Mouse (Mus musculus): ENCODE measurements around the gene Slc16a1.
"Not testable (repeated sequence)": the region's sequence is repeated elsewhere in the genome, so short reads cannot be mapped to it uniquely, and the experiment has no call there.

The Slc16a1 gene

DNA sequence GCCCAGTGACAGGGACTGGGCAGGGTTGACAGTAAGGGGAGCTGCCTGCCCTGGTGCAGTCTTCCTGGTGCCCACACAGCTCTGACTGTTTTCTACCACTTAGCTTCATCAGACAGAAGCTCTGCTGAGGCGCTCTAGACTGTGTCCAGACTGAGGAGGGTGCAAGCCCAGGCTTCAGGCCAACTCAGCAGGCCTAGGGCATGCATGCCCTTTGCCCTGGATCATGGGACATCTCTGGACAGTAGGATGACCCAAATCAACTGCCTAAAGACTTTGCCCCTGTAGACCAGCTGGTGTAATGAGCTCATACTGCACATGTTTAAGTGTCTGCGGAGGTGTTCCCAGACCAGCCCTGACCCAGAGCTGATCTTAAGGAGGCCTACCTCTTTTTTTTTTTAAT is 39.3 kb downstream of the Slc16a1 start:
- DNase-seq = no peak

DNA sequence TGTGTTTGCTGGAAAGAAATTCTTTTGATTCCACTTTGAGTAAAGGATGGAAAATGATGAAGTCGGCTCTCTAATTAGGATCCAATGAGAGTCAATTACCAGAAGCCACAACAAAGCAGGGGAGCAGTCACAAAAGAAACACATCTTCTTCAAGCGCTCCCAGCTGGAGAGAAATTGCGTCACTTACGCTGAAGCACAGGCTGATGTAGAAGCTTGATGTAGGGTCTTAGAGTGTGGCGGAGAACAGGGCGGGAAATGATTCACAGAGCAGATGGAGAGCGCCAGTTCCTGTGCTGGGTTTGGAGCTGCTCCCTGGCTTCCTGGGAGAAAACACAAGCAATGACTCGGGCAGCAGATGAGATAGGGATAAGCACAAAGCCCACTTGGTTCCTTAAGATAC is 40.4 kb downstream of the Slc16a1 start:
- DNase-seq = no peak

DNA sequence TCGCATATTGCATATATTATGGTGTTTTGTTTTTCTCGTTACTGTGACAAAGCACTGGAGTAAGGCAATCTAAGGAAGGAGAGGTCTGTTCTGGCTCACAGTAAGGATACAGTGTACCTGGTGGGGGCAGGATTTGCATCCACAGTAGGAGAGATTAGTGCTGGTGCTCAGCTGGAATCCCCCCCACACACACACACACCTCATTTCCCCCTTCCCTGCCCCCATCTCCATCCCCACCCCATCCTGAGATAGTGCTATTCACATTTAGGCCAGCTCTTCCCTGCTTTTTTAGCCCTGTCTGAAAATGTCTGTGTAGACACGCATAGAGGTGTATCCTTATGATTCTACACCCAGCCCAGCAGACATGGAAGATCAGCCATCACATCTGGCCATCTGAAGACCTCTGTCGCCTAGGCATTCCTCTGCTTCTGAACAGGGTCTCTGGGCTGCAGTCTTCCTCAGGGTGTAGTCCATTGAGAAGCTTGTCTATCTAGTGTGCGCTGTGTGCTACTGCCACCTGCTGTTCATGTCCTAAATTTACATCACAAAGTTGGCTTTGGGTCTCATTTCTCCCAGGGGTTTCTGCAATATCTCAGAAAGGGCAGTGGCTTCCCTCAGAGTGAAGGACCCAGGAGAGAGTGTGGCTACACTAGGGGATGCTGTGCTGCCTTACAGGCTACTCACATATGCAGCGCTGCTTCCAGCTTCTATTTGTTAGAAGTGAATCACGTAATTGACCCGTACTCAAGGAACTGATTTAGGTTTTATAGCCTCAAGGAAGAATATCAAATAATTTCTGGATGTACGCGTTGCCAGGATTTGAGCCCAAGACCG is 44.4 kb downstream of the Slc16a1 start:
- DNase-seq = peak; percentile 49

DNA sequence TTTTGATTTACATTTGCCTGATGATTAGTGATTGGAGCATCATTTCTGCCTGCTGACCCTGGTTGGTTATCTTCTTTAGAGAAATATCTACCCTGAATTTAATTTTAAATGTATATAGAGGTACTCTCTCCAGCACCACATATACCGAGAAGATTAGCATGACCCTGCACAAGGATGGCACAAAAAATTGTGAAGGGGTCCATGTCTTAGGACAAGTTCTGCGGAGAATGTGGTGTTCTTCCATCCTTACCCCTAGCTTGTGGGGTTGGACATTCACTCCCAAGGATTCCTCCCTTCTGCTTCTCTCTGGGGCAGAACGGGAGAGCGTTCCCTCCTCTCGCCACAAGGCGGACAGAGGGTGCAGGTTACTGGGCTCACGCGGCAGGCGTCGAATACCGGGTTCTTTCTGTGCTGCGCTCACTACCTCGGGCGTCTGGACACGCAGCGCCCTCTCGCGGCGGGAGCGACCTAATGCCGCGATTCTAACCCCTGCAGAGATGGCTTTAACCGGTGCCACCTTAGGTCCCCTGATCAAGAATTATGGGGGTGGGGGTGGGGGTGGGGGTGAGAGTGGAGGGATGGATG is 62.4 kb downstream of the Slc16a1 start:
- peak; percentile 43 for DNase-seq

DNA sequence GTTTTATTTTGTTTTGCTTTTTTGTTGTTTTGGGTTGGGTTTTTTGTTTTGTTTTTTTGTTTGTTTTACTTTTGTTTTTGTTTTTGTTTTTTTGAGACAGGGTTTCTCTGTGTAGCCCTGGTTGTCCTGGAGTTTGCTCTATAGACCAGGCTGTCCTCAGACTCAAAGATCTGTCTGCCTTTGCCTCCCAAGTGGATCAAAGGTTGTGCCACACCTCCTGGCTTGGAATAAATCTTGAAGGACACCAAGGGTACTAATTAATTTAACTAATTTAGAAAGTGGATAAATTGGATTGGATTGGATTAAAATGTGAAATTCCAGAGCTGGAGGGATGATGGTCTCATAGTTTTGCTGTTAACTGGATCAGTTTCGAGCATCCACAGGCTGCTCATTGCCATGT is 63.3 kb downstream of the Slc16a1 start:
- DNase-seq = no peak

DNA sequence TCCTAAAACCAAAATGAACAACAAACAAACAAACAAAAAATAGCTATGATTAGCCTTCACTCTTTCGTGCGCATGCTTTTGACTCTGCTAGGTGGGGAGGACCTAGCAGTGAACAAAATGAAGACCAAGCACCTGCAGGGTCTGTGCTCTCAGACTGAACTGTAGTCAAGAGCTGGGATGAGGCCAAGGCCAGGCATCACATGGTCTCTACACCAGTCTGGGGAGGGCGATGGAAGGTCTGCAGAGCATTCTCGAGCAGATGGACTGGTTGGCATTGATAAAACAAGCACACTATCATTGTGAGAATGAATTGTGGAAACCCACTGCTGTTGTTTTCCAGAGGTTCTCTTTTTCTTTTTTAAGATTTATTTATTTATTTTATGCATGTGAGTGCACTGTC is 65.5 kb downstream of the Slc16a1 start:
- DNase-seq = no peak

DNA sequence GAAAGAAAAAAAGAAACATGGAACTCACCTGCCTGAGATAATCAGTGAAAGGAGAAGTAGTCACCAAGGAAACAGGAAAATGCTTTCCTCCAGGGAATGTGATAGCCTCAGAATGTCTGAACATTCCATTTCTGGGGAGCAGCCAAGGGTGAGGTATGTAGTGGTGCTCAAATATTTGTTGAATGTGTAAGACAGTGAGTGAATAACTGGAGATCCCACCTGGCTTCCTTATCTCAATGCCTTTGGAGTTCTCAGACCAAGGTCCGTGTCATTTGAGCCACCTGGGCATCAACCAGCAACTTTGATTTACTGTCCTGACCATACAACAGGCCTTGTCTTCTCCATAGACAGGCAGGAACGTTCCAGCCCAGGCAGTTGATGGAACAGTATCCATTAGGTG is 68.0 kb downstream of the Slc16a1 start:
- DNase-seq = no peak

DNA sequence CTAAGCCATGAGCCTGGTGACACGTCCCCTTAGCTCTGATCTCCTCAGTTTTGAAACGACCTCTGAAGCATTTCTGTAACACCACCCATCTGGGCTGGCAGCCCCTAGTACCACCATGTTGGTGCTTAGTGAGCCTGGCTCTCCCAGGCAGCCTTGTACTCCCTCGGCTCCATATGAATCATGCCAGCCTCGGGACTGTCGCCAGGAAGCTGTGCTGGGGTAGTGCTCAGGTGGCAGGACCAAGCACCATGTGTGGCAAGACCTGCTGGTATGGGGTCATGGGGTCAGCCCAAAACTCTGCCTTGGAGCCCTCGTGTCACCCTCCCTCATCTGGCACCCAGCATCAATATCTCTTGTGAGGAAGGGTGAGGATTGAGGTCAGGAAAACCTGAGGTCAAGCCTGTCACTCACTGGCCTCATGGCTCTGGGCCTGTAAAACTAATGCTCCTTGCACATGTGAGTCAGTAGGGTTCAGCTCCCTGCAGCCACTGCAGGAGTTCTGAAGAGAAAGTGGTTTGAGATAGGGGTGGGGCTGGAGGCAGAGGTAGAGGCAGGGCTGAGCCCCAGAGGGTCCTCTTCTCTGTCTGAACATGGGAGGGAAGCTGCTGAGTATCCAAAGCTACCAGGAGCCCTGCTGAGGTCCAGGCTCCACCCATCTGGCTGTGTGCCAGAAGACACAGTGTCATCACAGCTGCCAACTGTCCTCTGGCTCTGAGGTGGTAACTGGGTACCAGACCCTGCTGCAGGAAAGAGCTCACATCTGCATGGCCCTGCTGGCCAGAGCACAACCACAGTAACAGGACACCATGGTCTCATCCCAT is 68.7 kb downstream of the Slc16a1 start:
- DNase-seq = not testable (repeated sequence)

DNA sequence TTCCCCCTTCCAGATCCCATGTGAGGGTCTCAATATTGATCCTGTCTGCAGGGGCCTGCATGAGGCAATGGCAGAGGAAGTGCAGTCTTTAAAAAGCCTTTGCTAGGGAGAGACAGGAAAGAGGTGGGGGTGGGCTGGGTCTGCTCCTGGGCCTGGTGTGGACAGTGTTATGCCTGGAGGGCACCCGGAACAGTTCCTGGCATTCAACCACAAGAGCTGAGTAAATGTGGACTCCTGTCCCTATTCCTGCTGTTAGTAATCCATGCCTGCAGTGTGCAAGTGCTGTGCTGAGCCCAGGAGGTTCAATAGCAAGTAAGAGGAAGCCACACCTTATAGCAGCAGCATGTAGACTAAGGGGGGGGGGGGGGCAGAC is 69.3 kb downstream of the Slc16a1 start:
- not testable (repeated sequence) for DNase-seq
